Mouse (Mus musculus): ENCODE measurements around the gene Hunk.

DNA sequence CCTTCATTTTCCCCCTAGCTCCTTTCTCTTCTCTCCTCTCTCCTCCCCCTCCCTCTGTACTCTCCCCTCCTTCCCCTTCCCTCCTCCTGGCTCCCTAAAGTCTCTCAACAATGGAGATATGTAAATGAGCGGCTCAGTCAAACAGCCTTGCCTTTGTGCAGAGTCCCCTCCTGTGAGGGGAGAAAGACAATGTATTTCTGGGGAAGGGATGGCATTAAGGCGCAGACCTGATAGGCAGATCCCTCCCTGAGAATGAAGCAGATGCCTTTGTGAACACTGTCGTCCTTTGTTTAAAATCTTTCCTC lies 136.1 kb downstream of the Hunk start:
- TF ChIP-seq POLR2A (IDR thresholded peaks at IDR 0.05; ENCODE audit: borderline replicate concordance, extremely low read depth, insufficient read depth, insufficient read length, poor library complexity, severe bottlenecking) (no peak), CTCF (IDR thresholded peaks at IDR 0.05; ENCODE audit: borderline replicate concordance, extremely low read depth, insufficient read depth, insufficient read length) (no peak)

Measured in brain, embryonic 14.5 days (tissue).